Mouse (Mus musculus): Measurements from ENCODE around the gene Cracr2a. TPM values are rescaled to one million over a fixed set of nuclear protein-coding genes. Genes with fewer than 3 reads are reported as not detected.
A peak's percentile ranks its signal among the peaks of the same experiment; 100 is the strongest.

The Cracr2a gene
- polyA plus RNA-seq, 1 experiment from 2014 or later, result 1.1 TPM

GRCm38 (mm10) chr6:127538118-127538517 lies 23.0 kb upstream of the Cracr2a start:
- TF ChIP-seq CTCF (IDR thresholded peaks at IDR 0.05; ENCODE audit: low read depth), result no peak
- no peak overlapping the region for H3K4me2 ChIP-seq (replicated peaks; ENCODE audit: low read depth)
- H3K9ac ChIP-seq (ENCODE audit: low read depth, low read length), result no peak overlapping the region
- H3K4me1 ChIP-seq (replicated peaks; ENCODE audit: control insufficient read depth, insufficient read depth, low read length), result no peaks in the 10 kb centered on the region
- no peak overlapping the region for H3K27ac ChIP-seq (ENCODE audit: low read depth, low read length)
- H3K4me3 ChIP-seq (ENCODE audit: low read depth, low read length), result no peak overlapping the region
- H3K27me3 ChIP-seq (replicated peaks; ENCODE audit: control insufficient read depth, insufficient read depth, low read length), result 0 out of 2 replicates have a peak, but pooled peaks cover 6% of the 10 kb centered on the region
- no peaks in the 10 kb centered on the region for H3K9me3 ChIP-seq (ENCODE audit: control insufficient read depth)
- WGBS, result 61% methylated on average over 2 of the region's 2 CpGs
- no peaks in the 10 kb centered on the region for H3K36me3 ChIP-seq (ENCODE audit: control insufficient read depth, insufficient read depth)
- ATAC-seq, result no peak

DNA sequence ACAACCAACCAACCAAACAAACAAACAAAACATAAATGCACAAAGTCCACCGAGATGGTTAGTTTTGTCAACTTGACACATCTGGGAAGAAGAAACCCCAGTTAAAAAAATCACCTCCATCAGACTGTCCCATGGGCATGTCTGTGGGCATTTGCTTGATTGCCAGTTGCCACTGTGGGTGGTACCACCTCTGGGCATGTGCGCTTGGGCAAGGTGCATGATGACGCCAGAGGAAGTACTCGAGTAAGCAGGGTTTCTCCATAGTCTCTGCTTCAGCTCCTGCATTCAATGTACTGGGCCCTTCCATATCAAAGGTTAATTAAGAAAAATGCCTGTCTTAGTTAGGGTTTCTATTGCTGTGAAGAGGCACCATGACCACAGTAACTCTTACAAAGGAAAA lies 21.9 kb upstream of the Cracr2a start:
- no peak for ATAC-seq
- H3K9me3 ChIP-seq (ENCODE audit: control insufficient read depth), result no peaks in the 10 kb centered on the region
- H3K36me3 ChIP-seq (ENCODE audit: control insufficient read depth, insufficient read depth), result no peaks in the 10 kb centered on the region
- H3K4me1 ChIP-seq (replicated peaks; ENCODE audit: control insufficient read depth, insufficient read depth, low read length), result no peaks in the 10 kb centered on the region
- 86% methylated on average over 4 of the region's 4 CpGs for WGBS
- no peak overlapping the region for H3K27ac ChIP-seq (ENCODE audit: low read depth, low read length)
- H3K9ac ChIP-seq (ENCODE audit: low read depth, low read length), result no peak overlapping the region
- 0 out of 2 replicates have a peak, but pooled peaks cover 6% of the 10 kb centered on the region for H3K27me3 ChIP-seq (replicated peaks; ENCODE audit: control insufficient read depth, insufficient read depth, low read length)
- H3K4me2 ChIP-seq (replicated peaks; ENCODE audit: low read depth), result no peak overlapping the region
- H3K4me3 ChIP-seq (ENCODE audit: low read depth, low read length), result no peak overlapping the region
- TF ChIP-seq CTCF (IDR thresholded peaks at IDR 0.05; ENCODE audit: low read depth), result no peak

GRCm38 (mm10) chr6:127539659-127540058 lies 21.5 kb upstream of the Cracr2a start:
- H3K36me3 ChIP-seq (ENCODE audit: control insufficient read depth, insufficient read depth), result no peaks in the 10 kb centered on the region
- 55% methylated on average over 5 of the region's 5 CpGs for WGBS
- no peak overlapping the region for H3K9ac ChIP-seq (ENCODE audit: low read depth, low read length)
- H3K4me2 ChIP-seq (replicated peaks; ENCODE audit: low read depth), result no peak overlapping the region
- no peak overlapping the region for H3K27ac ChIP-seq (ENCODE audit: low read depth, low read length)
- TF ChIP-seq CTCF (IDR thresholded peaks at IDR 0.05; ENCODE audit: low read depth), result no peak
- ATAC-seq, result no peak
- H3K4me3 ChIP-seq (ENCODE audit: low read depth, low read length), result no peak overlapping the region
- H3K27me3 ChIP-seq (replicated peaks; ENCODE audit: control insufficient read depth, insufficient read depth, low read length), result 0 out of 2 replicates have a peak, but pooled peaks cover 6% of the 10 kb centered on the region
- no peaks in the 10 kb centered on the region for H3K9me3 ChIP-seq (ENCODE audit: control insufficient read depth)
- H3K4me1 ChIP-seq (replicated peaks; ENCODE audit: control insufficient read depth, insufficient read depth, low read length), result no peaks in the 10 kb centered on the region

GRCm38 (mm10) chr6:127540517-127540916 lies 20.6 kb upstream of the Cracr2a start:
- no peak overlapping the region for H3K4me2 ChIP-seq (replicated peaks; ENCODE audit: low read depth)

DNA sequence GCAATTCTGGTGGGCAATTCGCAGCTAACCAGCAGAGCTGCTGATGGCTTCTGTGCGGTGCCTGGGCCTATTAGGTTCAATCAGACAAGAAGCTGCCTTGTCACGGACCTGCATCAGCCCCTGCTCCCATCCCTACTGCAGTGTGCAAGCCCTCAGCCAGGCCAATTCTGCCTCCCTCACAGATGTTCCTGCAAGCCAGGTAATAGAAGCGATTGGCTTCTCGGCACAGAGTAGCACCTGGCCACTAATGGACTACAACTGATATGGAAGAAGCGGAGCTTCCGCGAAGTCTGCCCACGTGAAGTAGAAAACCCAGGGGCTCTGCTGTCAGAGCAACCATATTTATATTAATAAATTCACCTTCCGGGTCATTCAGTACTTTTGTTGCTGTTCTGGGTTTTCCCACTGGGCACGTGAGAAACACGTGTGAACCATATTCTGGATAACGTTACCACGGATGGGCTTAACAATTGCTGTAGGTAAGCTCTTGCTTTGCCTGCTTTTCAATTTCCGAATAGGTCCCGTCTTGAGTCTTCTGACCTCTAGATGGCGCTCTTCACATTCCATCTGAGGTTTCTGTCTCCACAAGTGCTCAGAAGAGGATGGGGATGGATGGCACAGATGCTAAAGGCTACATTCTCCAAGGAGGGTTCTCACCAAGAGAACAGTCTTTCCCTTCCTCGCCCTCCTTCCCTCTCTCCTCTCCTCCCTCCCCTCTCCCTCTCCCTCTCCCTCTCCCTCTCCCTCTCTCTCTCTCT lies 19.3 kb upstream of the Cracr2a start:
- Histone ChIP-seq H3K27ac (ENCODE audit: low read depth, low read length) (no peak overlapping the region), H3K9me3 (ENCODE audit: control insufficient read depth) (no peaks in the 10 kb centered on the region), H3K9ac (ENCODE audit: low read depth, low read length) (no peak overlapping the region), H3K4me2 (replicated peaks; ENCODE audit: low read depth) (no peak overlapping the region), H3K36me3 (ENCODE audit: control insufficient read depth, insufficient read depth) (no peaks in the 10 kb centered on the region), H3K4me1 (replicated peaks; ENCODE audit: control insufficient read depth, insufficient read depth, low read length) (no peaks in the 10 kb centered on the region), H3K4me3 (ENCODE audit: low read depth, low read length) (no peak overlapping the region), H3K27me3 (replicated peaks; ENCODE audit: control insufficient read depth, insufficient read depth, low read length) (0 out of 2 replicates have a peak, but pooled peaks cover 6% of the 10 kb centered on the region)
- peak; percentile 91 for TF ChIP-seq CTCF (IDR thresholded peaks at IDR 0.05; ENCODE audit: low read depth)
- 36% methylated on average over 18 of the region's 18 CpGs for WGBS
- ATAC-seq, result no peak

More at GRCm38 (mm10) chr6:127540517-127540916, 20.6 kb upstream of the Cracr2a start:
- Histone ChIP-seq H3K27me3 (replicated peaks; ENCODE audit: control insufficient read depth, insufficient read depth, low read length) (0 out of 2 replicates have a peak, but pooled peaks cover 6% of the 10 kb centered on the region), H3K27ac (ENCODE audit: low read depth, low read length) (no peak overlapping the region), H3K4me1 (replicated peaks; ENCODE audit: control insufficient read depth, insufficient read depth, low read length) (no peaks in the 10 kb centered on the region), H3K9ac (ENCODE audit: low read depth, low read length) (no peak overlapping the region), H3K4me3 (ENCODE audit: low read depth, low read length) (no peak overlapping the region), H3K36me3 (ENCODE audit: control insufficient read depth, insufficient read depth) (no peaks in the 10 kb centered on the region), H3K9me3 (ENCODE audit: control insufficient read depth) (no peaks in the 10 kb centered on the region)
- TF ChIP-seq CTCF (IDR thresholded peaks at IDR 0.05; ENCODE audit: low read depth), result no peak
- ATAC-seq, result no peak
- 61% methylated on average over 4 of the region's 4 CpGs for WGBS

DNA sequence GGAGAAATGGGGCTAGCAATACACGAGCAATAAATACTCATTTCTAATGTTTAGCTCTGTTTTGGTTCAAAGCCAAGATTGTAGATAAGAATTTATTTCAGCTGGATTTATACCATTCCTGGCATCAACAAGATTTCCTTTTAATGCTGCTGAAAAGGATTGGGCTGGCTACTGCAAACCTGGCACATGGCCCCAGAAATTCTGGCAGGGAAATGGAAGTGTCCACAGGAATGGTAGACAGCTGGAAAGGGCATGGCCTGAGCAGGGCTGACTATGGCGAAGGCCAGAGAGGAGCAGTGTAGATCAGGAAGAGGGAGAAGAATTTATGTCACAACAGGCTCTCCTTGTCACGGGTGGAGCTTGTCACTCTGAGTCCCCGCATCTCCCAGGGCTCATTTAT lies 14.5 kb upstream of the Cracr2a start:
- TF ChIP-seq CTCF (IDR thresholded peaks at IDR 0.05; ENCODE audit: low read depth), result no peak

More for the DNA sequence above, 14.5 kb upstream of the Cracr2a start:
- Histone ChIP-seq H3K27me3 (replicated peaks; ENCODE audit: control insufficient read depth, insufficient read depth, low read length) (0 out of 2 replicates have a peak, but pooled peaks cover under 1% of the 10 kb centered on the region), H3K9ac (ENCODE audit: low read depth, low read length) (no peak overlapping the region), H3K36me3 (ENCODE audit: control insufficient read depth, insufficient read depth) (no peaks in the 10 kb centered on the region), H3K27ac (ENCODE audit: low read depth, low read length) (no peak overlapping the region), H3K4me2 (replicated peaks; ENCODE audit: low read depth) (no peak overlapping the region), H3K4me1 (replicated peaks; ENCODE audit: control insufficient read depth, insufficient read depth, low read length) (no peaks in the 10 kb centered on the region), H3K4me3 (ENCODE audit: low read depth, low read length) (no peak overlapping the region), H3K9me3 (ENCODE audit: control insufficient read depth) (no peaks in the 10 kb centered on the region)
- 31% methylated on average over 4 of the region's 4 CpGs for WGBS
- no peak for ATAC-seq
